Comparison of ENCODE assay signal across 28 mouse cellular contexts in the genomic region with DNA sequence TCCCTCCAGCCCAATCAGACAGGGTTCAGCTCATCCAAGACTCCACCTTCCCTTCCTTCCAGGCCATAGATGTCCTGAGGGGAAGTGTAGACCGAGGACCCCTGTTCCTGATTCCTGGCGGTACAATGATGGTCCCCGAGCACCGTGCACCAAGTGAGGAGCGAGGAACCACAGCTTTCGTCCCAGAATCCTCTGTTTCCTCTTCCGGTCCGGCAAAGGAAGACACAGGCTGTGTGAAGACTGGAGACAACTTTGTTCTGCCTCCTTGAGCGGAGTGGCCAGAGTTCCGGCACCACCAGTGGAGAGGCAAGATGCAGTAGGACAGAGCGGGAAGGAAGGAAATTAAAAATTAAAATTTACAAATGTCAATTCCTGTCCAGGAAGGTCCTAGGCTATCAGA.
"Had no signal": no experiment of that assay in that cellular context is flagged by ENCODE, and none has a peak within 500 bp of the region (broad histone marks: within the 10 kb centered on the region; RNA-seq: fewer than 3 reads in every experiment).

No protein-coding gene starts in this region.

- DNase-seq: cerebellum, adult 2 months; cerebellum, adult 8-10 months; cerebellum, adult 9-10 months; cerebellum, adult 9-11 months; cerebellum, postnatal 10 days; cerebellum, postnatal 14 days; cerebellum, postnatal 25 days; cerebellum, postnatal 36 days; embryo, embryonic 11 days; forebrain, postnatal 0 days; gastrocnemius, adult 2 months; gastrocnemius, postnatal 10 days; gastrocnemius, postnatal 14 days; gastrocnemius, postnatal 25 days; gastrocnemius, postnatal 36 days; heart, adult 18-20 months; heart, adult 2 months had no signal

- H3K4me1 ChIP-seq: embryonic facial prominence, embryonic 10.5 days; embryonic facial prominence, embryonic 12.5 days; embryonic facial prominence, embryonic 13.5 days; embryonic facial prominence, embryonic 15.5 days; forebrain, embryonic 10.5 days; forebrain, embryonic 12.5 days; forebrain, embryonic 13.5 days; forebrain, embryonic 15.5 days had no signal

- H3K36me3 ChIP-seq: embryonic facial prominence, embryonic 10.5 days; embryonic facial prominence, embryonic 12.5 days; embryonic facial prominence, embryonic 13.5 days; embryonic facial prominence, embryonic 15.5 days; forebrain, embryonic 10.5 days; forebrain, embryonic 12.5 days; forebrain, embryonic 15.5 days had no signal

- H3K4me3 ChIP-seq: embryonic facial prominence, embryonic 10.5 days; embryonic facial prominence, embryonic 12.5 days; embryonic facial prominence, embryonic 13.5 days; embryonic facial prominence, embryonic 15.5 days; erythroblast, embryonic 14.5 days; forebrain, embryonic 10.5 days; forebrain, embryonic 12.5 days; forebrain, embryonic 13.5 days; forebrain, embryonic 15.5 days; gastrocnemius, adult 2 months; heart, adult 2 months had no signal

- H3K9me3 ChIP-seq: embryonic facial prominence, embryonic 10.5 days; embryonic facial prominence, embryonic 12.5 days; embryonic facial prominence, embryonic 13.5 days; embryonic facial prominence, embryonic 15.5 days; forebrain, embryonic 10.5 days; forebrain, embryonic 12.5 days; forebrain, embryonic 13.5 days; forebrain, embryonic 15.5 days had no signal

- H3K27me3 ChIP-seq: embryonic facial prominence, embryonic 12.5 days; embryonic facial prominence, embryonic 13.5 days; embryonic facial prominence, embryonic 15.5 days; forebrain, embryonic 12.5 days; forebrain, embryonic 13.5 days; forebrain, embryonic 15.5 days had no signal

- H3K27ac ChIP-seq: embryonic facial prominence, embryonic 10.5 days; embryonic facial prominence, embryonic 12.5 days; embryonic facial prominence, embryonic 13.5 days; embryonic facial prominence, embryonic 15.5 days; forebrain, embryonic 10.5 days; forebrain, embryonic 12.5 days; forebrain, embryonic 13.5 days; forebrain, embryonic 15.5 days; gastrocnemius, adult 2 months; heart, adult 2 months had no signal

- ATAC-seq: forebrain, embryonic 13.5 days; forebrain, embryonic 14.5 days; forebrain, embryonic 15.5 days; forebrain, embryonic 16.5 days; forebrain, postnatal 0 days had no signal
